Mouse (Mus musculus): ENCODE measurements at regions not wholly inside any gene's neighbourhood (a gene's known extent, or its start where the extent isn't known, plus 50 kb on each side); places are given as distances from the start of the nearest gene placed in this dataset.

- no peaks in the 10 kb centered on the region for H3K4me1 ChIP-seq
- H3K9me3 ChIP-seq = no peaks in the 10 kb centered on the region
- no peak overlapping the region for H3K27ac ChIP-seq
- no peak overlapping the region for H3K4me2 ChIP-seq
- H3K27me3 ChIP-seq = no peaks in the 10 kb centered on the region
- no peak for ATAC-seq (ENCODE audit: low FRiP score)
- H3K4me3 ChIP-seq (replicated peaks) = no peak overlapping the region
- 67% methylated on average over 1 of the region's 1 CpGs for WGBS
- H3K9ac ChIP-seq = no peak overlapping the region
- no peaks in the 10 kb centered on the region for H3K36me3 ChIP-seq (replicated peaks)
Measured at GRCm38 (mm10) chr16:15103938-15104337, 197.5 kb downstream of the Efcab1 start.

GRCm38 (mm10) chr16:15107234-15107633, 200.8 kb downstream of the Efcab1 start:
- H3K9ac ChIP-seq = no peak overlapping the region
- ATAC-seq (ENCODE audit: low FRiP score) = no peak
- H3K36me3 ChIP-seq (replicated peaks) = no peaks in the 10 kb centered on the region
- no peaks in the 10 kb centered on the region for H3K27me3 ChIP-seq
- no peak overlapping the region for H3K4me3 ChIP-seq (replicated peaks)
- H3K27ac ChIP-seq = no peak overlapping the region
- H3K4me1 ChIP-seq = no peaks in the 10 kb centered on the region
- 84% methylated on average over 1 of the region's 1 CpGs for WGBS
- H3K9me3 ChIP-seq = no peaks in the 10 kb centered on the region
- no peak overlapping the region for H3K4me2 ChIP-seq

- no peaks in the 10 kb centered on the region for H3K4me1 ChIP-seq
- no peaks in the 10 kb centered on the region for H3K27me3 ChIP-seq
- H3K4me2 ChIP-seq = no peak overlapping the region
- H3K9me3 ChIP-seq = no peaks in the 10 kb centered on the region
- H3K9ac ChIP-seq = no peak overlapping the region
- H3K36me3 ChIP-seq (replicated peaks) = no peaks in the 10 kb centered on the region
- no peak for ATAC-seq (ENCODE audit: low FRiP score)
- WGBS = 73% methylated on average over 2 of the region's 2 CpGs
- no peak overlapping the region for H3K4me3 ChIP-seq (replicated peaks)
- no peak overlapping the region for H3K27ac ChIP-seq
Measured at GRCm38 (mm10) chr16:15113131-15113530, 204.1 kb upstream of the Gm21897 start.

- WGBS = 48% methylated on average over 5 of the region's 5 CpGs
- no peak overlapping the region for H3K9ac ChIP-seq
Measured at GRCm38 (mm10) chr16:15113989-15114556, 203.2 kb upstream of the Gm21897 start.

GRCm38 (mm10) chr16:15114574-15115230, 202.6 kb upstream of the Gm21897 start:
- Histone ChIP-seq H3K9ac (no peak overlapping the region), H3K4me1 (no peaks in the 10 kb centered on the region), H3K27me3 (no peaks in the 10 kb centered on the region), H3K27ac (no peak overlapping the region), H3K9me3 (no peaks in the 10 kb centered on the region), H3K36me3 (replicated peaks) (no peaks in the 10 kb centered on the region), H3K4me2 (no peak overlapping the region), H3K4me3 (replicated peaks) (no peak overlapping the region)
- no peak for ATAC-seq (ENCODE audit: low FRiP score)
- 87% methylated on average over 4 of the region's 4 CpGs for WGBS

More at GRCm38 (mm10) chr16:15113989-15114556, 203.2 kb upstream of the Gm21897 start:
- no peak for ATAC-seq (ENCODE audit: low FRiP score)
- Histone ChIP-seq H3K36me3 (replicated peaks) (no peaks in the 10 kb centered on the region), H3K9me3 (no peaks in the 10 kb centered on the region), H3K4me2 (no peak overlapping the region), H3K4me3 (replicated peaks) (no peak overlapping the region), H3K27ac (no peak overlapping the region), H3K27me3 (no peaks in the 10 kb centered on the region), H3K4me1 (no peaks in the 10 kb centered on the region)

GRCm38 (mm10) chr16:15115386-15115785, 201.9 kb upstream of the Gm21897 start:
- H3K27ac ChIP-seq = no peak overlapping the region
- WGBS = 35% methylated on average over 2 of the region's 2 CpGs
- ATAC-seq (ENCODE audit: low FRiP score) = no peak
- H3K36me3 ChIP-seq (replicated peaks) = no peaks in the 10 kb centered on the region
- no peak overlapping the region for H3K4me3 ChIP-seq (replicated peaks)
- no peak overlapping the region for H3K4me2 ChIP-seq
- H3K27me3 ChIP-seq = no peaks in the 10 kb centered on the region
- H3K9me3 ChIP-seq = no peaks in the 10 kb centered on the region
- no peak overlapping the region for H3K9ac ChIP-seq
- no peaks in the 10 kb centered on the region for H3K4me1 ChIP-seq

GRCm38 (mm10) chr16:15119799-15120198, 197.5 kb upstream of the Gm21897 start:
- 86% methylated on average over 1 of the region's 1 CpGs for WGBS
- H3K27ac ChIP-seq = no peak overlapping the region
- H3K4me2 ChIP-seq = no peak overlapping the region
- no peaks in the 10 kb centered on the region for H3K36me3 ChIP-seq (replicated peaks)
- H3K27me3 ChIP-seq = no peaks in the 10 kb centered on the region
- no peak for ATAC-seq (ENCODE audit: low FRiP score)
- no peaks in the 10 kb centered on the region for H3K9me3 ChIP-seq
- H3K4me3 ChIP-seq (replicated peaks) = no peak overlapping the region
- H3K4me1 ChIP-seq = no peaks in the 10 kb centered on the region
- no peak overlapping the region for H3K9ac ChIP-seq

- H3K9ac ChIP-seq = no peak overlapping the region
- no peak overlapping the region for H3K4me2 ChIP-seq
- H3K36me3 ChIP-seq (replicated peaks) = no peaks in the 10 kb centered on the region
- H3K27me3 ChIP-seq = no peaks in the 10 kb centered on the region
- no peak for ATAC-seq (ENCODE audit: low FRiP score)
- WGBS = 89% methylated on average over 2 of the region's 2 CpGs
- no peak overlapping the region for H3K27ac ChIP-seq
- no peaks in the 10 kb centered on the region for H3K9me3 ChIP-seq
- no peaks in the 10 kb centered on the region for H3K4me1 ChIP-seq
- no peak overlapping the region for H3K4me3 ChIP-seq (replicated peaks)
Measured at GRCm38 (mm10) chr16:15128996-15129395, 188.3 kb upstream of the Gm21897 start.

GRCm38 (mm10) chr16:15129806-15130205, 187.5 kb upstream of the Gm21897 start:
- 91% methylated on average over 2 of the region's 2 CpGs for WGBS
- no peak overlapping the region for H3K9ac ChIP-seq
- H3K27me3 ChIP-seq = no peaks in the 10 kb centered on the region
- no peak overlapping the region for H3K4me3 ChIP-seq (replicated peaks)
- H3K4me2 ChIP-seq = no peak overlapping the region
- no peak overlapping the region for H3K27ac ChIP-seq
- H3K4me1 ChIP-seq = no peaks in the 10 kb centered on the region
- no peaks in the 10 kb centered on the region for H3K36me3 ChIP-seq (replicated peaks)
- H3K9me3 ChIP-seq = no peaks in the 10 kb centered on the region
- ATAC-seq (ENCODE audit: low FRiP score) = no peak

- Histone ChIP-seq H3K4me3 (replicated peaks) (no peak overlapping the region), H3K9me3 (no peaks in the 10 kb centered on the region), H3K9ac (no peak overlapping the region), H3K4me2 (no peak overlapping the region), H3K27me3 (no peaks in the 10 kb centered on the region), H3K36me3 (replicated peaks) (no peaks in the 10 kb centered on the region), H3K4me1 (no peaks in the 10 kb centered on the region), H3K27ac (no peak overlapping the region)
- WGBS = 87% methylated on average over 2 of the region's 2 CpGs
- no peak for ATAC-seq (ENCODE audit: low FRiP score)
Measured at GRCm38 (mm10) chr16:15157852-15158251, 159.4 kb upstream of the Gm21897 start.

GRCm38 (mm10) chr16:15175516-15175915, 141.7 kb upstream of the Gm21897 start:
- WGBS = 89% methylated on average over 3 of the region's 3 CpGs
- H3K4me1 ChIP-seq = no peaks in the 10 kb centered on the region
- no peak overlapping the region for H3K9ac ChIP-seq
- no peak overlapping the region for H3K4me3 ChIP-seq (replicated peaks)
- no peak for ATAC-seq (ENCODE audit: low FRiP score)
- H3K9me3 ChIP-seq = peaks cover 12% of the 10 kb centered on the region
- no peaks in the 10 kb centered on the region for H3K36me3 ChIP-seq (replicated peaks)
- no peak overlapping the region for H3K4me2 ChIP-seq
- H3K27ac ChIP-seq = no peak overlapping the region
- no peaks in the 10 kb centered on the region for H3K27me3 ChIP-seq

GRCm38 (mm10) chr16:15185714-15186113, 131.5 kb upstream of the Gm21897 start:
- Histone ChIP-seq H3K36me3 (replicated peaks) (no peaks in the 10 kb centered on the region), H3K4me3 (replicated peaks) (no peak overlapping the region), H3K4me1 (no peaks in the 10 kb centered on the region), H3K9me3 (no peaks in the 10 kb centered on the region), H3K27ac (no peak overlapping the region), H3K27me3 (no peaks in the 10 kb centered on the region), H3K4me2 (no peak overlapping the region), H3K9ac (no peak overlapping the region)
- 94% methylated on average over 1 of the region's 1 CpGs for WGBS
- ATAC-seq (ENCODE audit: low FRiP score) = no peak

All from forebrain, embryonic 12.5 days (tissue).